Mouse (Mus musculus) ES-CJ7 (cell line): ENCODE data around the gene Psmd9.
A peak's percentile ranks its signal among the peaks of the same experiment; 100 is the strongest.

Experiments
- DNase-seq: peaks from one replicate; pipeline ENCODE4 v3.0.0; 2011; ENCODE audit warnings: low read depth, low spot score

Gene Psmd9

DNA sequence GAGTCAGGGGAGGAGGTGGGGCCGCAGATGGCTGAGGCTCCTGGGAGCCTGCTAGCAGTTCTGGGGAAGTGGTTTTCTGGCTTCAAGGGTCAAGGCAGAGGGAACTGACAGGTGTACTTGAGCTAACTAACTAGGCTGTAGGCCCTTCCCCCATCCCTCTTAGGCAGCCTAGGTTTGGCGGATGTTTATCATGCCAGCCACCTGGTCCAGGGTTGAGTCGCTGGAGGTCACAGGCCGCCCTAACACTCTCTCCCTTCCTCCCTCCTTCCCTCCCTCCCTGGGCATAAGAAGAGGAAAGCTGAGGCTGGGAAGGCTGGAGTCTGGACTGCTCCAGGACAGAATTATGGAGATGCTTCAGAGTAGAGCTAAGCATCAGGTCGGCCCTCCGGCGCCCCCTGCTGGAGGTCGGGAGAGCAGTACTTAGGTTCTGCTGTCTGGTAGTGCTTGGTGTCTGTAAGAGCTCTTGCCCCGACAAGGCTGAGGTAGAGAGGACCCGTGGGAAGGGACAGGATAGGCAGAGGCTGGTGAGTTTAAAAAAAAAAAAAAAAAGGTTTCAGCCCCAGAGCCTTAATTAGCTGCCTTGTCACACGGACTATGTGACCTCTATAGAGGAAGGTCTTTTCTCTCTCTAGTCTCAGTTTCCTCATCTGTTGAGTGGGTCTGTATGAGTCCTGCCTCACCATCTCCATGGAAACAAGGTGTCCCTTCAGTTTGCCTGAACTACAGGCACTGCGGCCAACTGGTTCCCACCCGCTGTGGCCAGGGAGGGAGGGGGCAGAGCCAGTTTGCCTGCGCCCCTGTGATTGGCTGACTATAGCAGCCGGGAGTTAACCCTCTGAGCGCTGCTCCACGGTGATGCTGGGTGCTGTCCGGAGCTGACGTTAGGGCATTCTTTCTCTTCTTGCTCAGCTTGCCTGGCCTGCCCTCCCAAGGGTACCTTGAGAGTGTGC lies 19.5 kb upstream of the Psmd9 start:
- DNase-seq = peak; percentile 93

GRCm38 (mm10) chr5:123150641-123151040 lies 18.6 kb upstream of the Psmd9 start:
- peak; percentile 81 for DNase-seq

DNA sequence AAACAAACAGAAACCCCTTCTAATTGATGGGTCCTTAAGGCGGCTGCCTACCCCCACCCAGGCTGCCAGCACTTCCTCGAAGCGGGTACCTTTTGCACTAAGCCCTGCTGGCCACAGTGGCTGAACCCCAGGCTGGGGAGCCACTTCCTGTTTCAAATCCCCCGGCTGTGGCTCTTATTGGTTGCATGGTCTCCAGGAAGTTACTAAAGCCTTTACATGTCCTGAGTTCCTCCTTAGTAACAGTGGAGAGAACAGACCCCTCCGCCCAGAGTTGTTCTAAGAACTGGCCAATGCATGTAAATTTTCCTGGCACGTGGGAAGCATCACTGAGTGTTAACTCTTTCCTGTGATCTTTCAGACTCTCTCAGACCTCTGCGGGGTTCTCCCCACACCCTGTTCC lies 18.1 kb upstream of the Psmd9 start:
- peak; percentile 92 for DNase-seq

DNA sequence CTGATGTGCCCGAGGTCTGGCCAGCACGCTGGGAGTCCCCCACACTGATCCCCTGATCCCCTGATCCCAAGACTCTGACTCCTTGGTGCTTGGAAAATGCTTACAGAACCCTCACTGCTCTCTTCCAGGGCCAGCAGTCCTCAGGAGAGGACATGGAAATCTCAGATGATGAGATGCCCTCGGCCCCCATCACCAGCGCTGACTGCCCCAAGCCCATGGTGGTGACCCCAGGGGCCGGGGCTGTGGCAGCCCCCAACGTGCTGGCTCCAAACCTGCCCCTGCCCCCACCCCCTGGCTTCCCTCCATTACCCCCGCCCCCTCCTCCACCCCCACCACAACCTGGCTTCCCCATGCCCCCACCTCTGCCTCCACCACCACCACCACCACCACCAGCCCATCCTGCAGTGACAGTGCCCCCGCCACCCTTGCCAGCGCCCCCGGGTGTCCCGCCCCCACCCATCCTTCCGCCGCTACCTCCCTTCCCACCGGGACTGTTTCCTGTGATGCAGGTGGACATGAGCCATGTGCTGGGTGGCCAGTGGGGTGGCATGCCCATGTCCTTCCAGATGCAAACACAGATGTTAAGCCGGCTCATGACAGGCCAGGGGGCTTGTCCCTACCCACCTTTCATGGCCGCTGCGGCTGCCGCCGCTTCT lies 17.4 kb upstream of the Psmd9 start:
- DNase-seq = no peak

GRCm38 (mm10) chr5:123152901-123153300 lies 16.3 kb upstream of the Psmd9 start:
- DNase-seq = no peak

GRCm38 (mm10) chr5:123155425-123155824 lies 13.8 kb upstream of the Psmd9 start:
- DNase-seq = peak; percentile 83

DNA sequence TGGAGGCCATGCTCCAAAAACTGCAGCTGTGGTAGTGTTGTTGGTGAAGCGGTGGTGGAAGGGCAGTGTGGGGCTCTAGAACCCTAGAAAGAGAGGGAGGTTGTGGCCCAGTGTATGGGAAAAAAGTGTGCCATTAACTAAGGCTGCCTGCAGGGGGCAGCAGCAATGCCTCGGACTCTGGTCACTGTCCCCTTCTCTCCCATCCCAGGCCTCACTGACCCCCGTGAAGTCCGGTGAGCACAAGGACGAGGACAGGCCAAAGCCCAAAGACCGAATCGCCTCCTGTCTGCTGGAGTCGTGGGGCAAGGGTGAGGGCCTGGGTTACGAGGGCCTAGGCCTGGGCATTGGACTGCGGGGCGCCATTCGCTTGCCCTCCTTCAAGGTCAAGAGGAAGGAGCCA lies 12.4 kb upstream of the Psmd9 start:
- no peak for DNase-seq

GRCm38 (mm10) chr5:123157972-123158371 lies 11.2 kb upstream of the Psmd9 start:
- DNase-seq = peak; percentile 99

DNA sequence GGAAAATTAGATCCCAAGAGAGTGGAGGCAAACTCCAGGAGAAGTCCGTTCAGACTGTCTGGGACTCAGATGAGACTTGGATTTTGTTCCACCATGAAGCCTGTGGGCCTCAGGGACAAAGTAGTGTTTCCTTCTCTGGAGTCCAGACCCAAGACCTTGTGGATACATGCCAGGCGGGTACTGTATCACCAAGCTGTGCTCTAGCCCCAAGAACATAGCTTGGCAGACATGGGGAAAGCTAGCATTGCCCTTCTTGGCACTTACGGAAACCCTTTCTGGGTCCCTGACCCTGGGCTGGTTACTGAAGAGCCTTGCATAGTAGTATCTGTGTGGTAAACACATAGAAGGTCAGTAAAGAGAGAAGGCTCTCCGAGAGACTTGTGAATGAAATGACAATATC lies 9.8 kb upstream of the Psmd9 start:
- no peak for DNase-seq

DNA sequence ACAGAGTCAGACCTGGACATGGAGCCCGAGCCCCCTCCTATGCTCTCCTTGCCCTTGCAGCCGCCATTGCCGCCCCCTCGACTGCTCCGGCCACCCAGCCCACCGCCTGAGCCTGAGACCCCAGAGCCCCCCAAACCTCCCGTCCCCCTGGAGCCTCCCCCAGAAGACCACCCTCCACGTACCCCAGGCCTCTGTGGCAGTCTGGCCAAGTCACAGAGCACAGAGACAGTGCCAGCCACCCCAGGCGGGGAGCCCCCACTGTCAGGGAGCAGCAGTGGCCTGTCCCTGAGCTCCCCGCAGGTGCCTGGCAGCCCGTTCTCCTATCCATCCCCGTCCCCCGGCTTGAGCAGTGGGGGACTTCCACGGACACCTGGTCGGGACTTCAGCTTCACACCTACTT lies 9.3 kb upstream of the Psmd9 start:
- DNase-seq = no peak

GRCm38 (mm10) chr5:123160341-123160740 lies 8.9 kb upstream of the Psmd9 start:
- DNase-seq = no peak

DNA sequence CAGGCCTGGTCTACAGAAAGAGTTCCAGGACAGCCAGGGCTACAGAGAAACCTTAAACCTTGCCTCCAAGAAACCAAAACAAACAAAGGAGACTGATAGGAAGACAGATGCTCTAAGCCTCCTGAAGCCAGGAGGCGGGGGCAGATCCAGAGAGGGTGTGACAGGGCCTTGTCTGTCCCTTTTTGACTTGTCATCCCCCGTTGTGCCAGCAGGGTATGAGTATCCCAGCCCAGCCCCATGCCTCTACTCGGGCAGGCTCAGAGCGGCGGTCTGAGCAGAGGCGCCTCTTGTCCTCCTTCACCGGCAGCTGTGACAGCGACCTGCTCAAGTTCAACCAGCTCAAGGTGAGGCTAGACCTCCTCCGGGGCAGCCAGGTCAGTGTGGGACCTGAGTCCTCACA lies 6.3 kb upstream of the Psmd9 start:
- DNase-seq = peak; percentile 75

- no peak for DNase-seq
Measured at GRCm38 (mm10) chr5:123166437-123166836, 2.8 kb upstream of the Psmd9 start.

GRCm38 (mm10) chr5:123167591-123167990 lies 1.6 kb upstream of the Psmd9 start:
- DNase-seq = no peak

DNA sequence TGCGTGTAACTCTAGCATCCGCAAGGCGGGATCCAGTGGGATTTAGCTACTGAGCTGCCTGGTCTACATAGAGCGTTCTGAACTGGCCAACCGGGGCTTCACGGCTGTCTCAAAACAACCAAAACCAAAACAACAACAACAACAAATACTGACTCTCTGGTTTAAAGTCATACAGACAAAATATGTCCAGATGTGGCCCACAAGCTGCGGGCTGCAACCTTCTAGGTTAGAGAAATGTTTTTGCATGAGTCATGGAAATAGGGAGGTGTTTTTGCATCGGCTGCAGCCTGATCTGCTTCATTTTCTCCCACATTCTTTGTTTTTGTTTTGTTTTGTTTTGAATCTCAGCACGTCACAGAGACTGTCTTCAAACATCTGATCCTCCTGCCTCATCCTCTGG lies 1.2 kb downstream of the Psmd9 start:
- no peak for DNase-seq

GRCm38 (mm10) chr5:123171646-123172350 lies 2.6 kb downstream of the Psmd9 start:
- DNase-seq = peak; percentile 96

GRCm38 (mm10) chr5:123178792-123179191 lies 9.6 kb downstream of the Psmd9 start:
- DNase-seq = no peak

GRCm38 (mm10) chr5:123180390-123180789 lies 11.2 kb downstream of the Psmd9 start:
- DNase-seq = no peak

GRCm38 (mm10) chr5:123181536-123181935 lies 12.3 kb downstream of the Psmd9 start:
- no peak for DNase-seq

- DNase-seq = no peak
Measured at GRCm38 (mm10) chr5:123182651-123183050, 13.4 kb downstream of the Psmd9 start, which contains the start of gene Hpd. Gene Hpd, minus strand, starts transcription at chr5:123182727.

DNA sequence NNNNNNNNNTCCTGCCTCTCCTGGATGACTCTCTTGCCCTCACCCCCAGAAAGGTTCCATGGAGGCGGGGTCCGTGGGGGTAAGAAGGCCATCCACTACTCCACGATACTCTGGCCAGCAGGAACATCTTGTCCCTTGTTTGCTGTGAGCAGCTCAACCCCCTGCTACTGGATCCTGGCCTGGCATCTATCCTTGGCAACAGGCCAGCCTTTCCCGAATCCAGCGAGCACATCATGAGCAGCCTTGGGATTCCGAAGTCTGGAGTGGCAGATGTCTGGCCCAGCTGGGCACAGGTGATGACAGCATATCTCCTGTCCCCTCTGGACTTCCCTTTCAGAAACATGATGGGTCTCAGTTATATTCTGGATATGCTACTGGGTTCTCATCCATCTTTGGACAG lies 16.8 kb downstream of the Psmd9 start:
- DNase-seq = no peak

- DNase-seq = no peak
Measured at GRCm38 (mm10) chr5:123187306-123187705, 18.1 kb downstream of the Psmd9 start.
